Mouse (Mus musculus): Measurements from ENCODE around the gene Coro7. TPM values are rescaled to one million over a fixed set of nuclear protein-coding genes. Genes with fewer than 3 reads are reported as not detected.

The Coro7 gene
- polyA plus RNA-seq, 1 experiment from 2014 or later, result 21.4 TPM

- Histone ChIP-seq H3K4me1 (peaks cover 5% of the 10 kb centered on the region; the same call in 1 of the 2 replicates), H3K27ac (replicated peaks) (no peak overlapping the region), H3K27me3 (ENCODE audit: low read depth, poor library complexity, severe bottlenecking) (no peaks in the 10 kb centered on the region), H3K36me3 (no peaks in the 10 kb centered on the region), H3K9me3 (replicated peaks) (no peaks in the 10 kb centered on the region), H3K4me3 (no peak overlapping the region)
- DNase-seq (ENCODE audit: low spot score), result no peak
- WGBS, result 63% methylated on average over 2 of the region's 2 CpGs
These were observed 102.7 kb downstream of the Coro7 start for GRCm38 (mm10) chr16:4576873-4577272.

Other genes with a start within 250 kb of the Coro7 start
- gene Srl, start 138.0 kb downstream of the Coro7 start, polyA plus RNA-seq (2016; fragmentation: Nextera tagmentation; extraction: Ambion mirVana), result 21.0 and 22.1 TPM in 2 replicates
- 28.0 and 32.6 TPM in 2 replicates for gene Tfap4, start 119.9 kb downstream of the Coro7 start, polyA plus RNA-seq (2016; fragmentation: Nextera tagmentation; extraction: Ambion mirVana)
- gene Glis2, start 85.1 kb downstream of the Coro7 start, polyA plus RNA-seq (2016; fragmentation: Nextera tagmentation; extraction: Ambion mirVana), result 23.0 and 23.6 TPM in 2 replicates
- 91.0 and 94.8 TPM in 2 replicates for gene Pam16, start 54.8 kb downstream of the Coro7 start, polyA plus RNA-seq (2016; fragmentation: Nextera tagmentation; extraction: Ambion mirVana)
- gene Vasn, start 39.8 kb downstream of the Coro7 start, polyA plus RNA-seq (2016; fragmentation: Nextera tagmentation; extraction: Ambion mirVana), result 9.0 and 10.6 TPM in 2 replicates
- 59.9 and 66.1 TPM in 2 replicates for gene Dnaja3, start 39.8 kb downstream of the Coro7 start, polyA plus RNA-seq (2016; fragmentation: Nextera tagmentation; extraction: Ambion mirVana)
- 195 and 217 TPM in 2 replicates for gene Nmral1, start 39.6 kb upstream of the Coro7 start, polyA plus RNA-seq (2016; fragmentation: Nextera tagmentation; extraction: Ambion mirVana)
- gene Hmox2, start 46.6 kb upstream of the Coro7 start, polyA plus RNA-seq (2016; fragmentation: Nextera tagmentation; extraction: Ambion mirVana), result 73.9 and 76.1 TPM in 2 replicates
- 111 and 116 TPM in 2 replicates for gene Cdip1, start 110.5 kb upstream of the Coro7 start, polyA plus RNA-seq (2016; fragmentation: Nextera tagmentation; extraction: Ambion mirVana)
- gene 4930562C15Rik, start 155.6 kb upstream of the Coro7 start, polyA plus RNA-seq (2016; fragmentation: Nextera tagmentation; extraction: Ambion mirVana), result 0.30 and 0.39 TPM in 2 replicates
- 29.6 and 36.0 TPM in 2 replicates for gene Ubald1, start 200.5 kb upstream of the Coro7 start, polyA plus RNA-seq (2016; fragmentation: Nextera tagmentation; extraction: Ambion mirVana)
- 68.5 and 78.2 TPM in 2 replicates for gene Mgrn1, start 206.5 kb upstream of the Coro7 start, polyA plus RNA-seq (2016; fragmentation: Nextera tagmentation; extraction: Ambion mirVana)

Measured in midbrain, embryonic 10.5 days (tissue).